In genomic region chr3:97273876-97274275, GRCm38 (mm10) we compare ENCODE assay signal across 28 mouse cellular contexts. TPM values are rescaled to one million over a fixed set of nuclear protein-coding genes. Genes with fewer than 3 reads are reported as not detected.
DNase-seq lines count a peak whose midpoint lies in the region; ATAC-seq and TF ChIP-seq lines count a peak whose summit lies in the region.
"Had no signal": no experiment of that assay in that cellular context is flagged by ENCODE, and none has a peak within 500 bp of the region (broad histone marks: within the 10 kb centered on the region; RNA-seq: fewer than 3 reads in every experiment).

No protein-coding gene starts in this region.

- WGBS in thymus, adult 2 months, result 13% methylated on average over 5 of the region's 5 CpGs
- 92% methylated on average over 5 of the region's 5 CpGs for WGBS in cerebellum, adult 2 months
- 92% methylated on average over 5 of the region's 5 CpGs for WGBS in forebrain, embryonic 16.5 days

- no peaks in the 10 kb centered on the region for H3K9me3 ChIP-seq in forebrain, embryonic 16.5 days (ENCODE audit: control insufficient read depth, low read length)
- H3K9me3 ChIP-seq: forebrain, embryonic 13.5 days; heart, embryonic 13.5 days; kidney, embryonic 15.5 days; limb, embryonic 10.5 days; limb, embryonic 15.5 days; midbrain, embryonic 10.5 days; midbrain, embryonic 15.5 days had no signal

- H3K36me3 ChIP-seq in thymus, adult 2 months (ENCODE audit: control insufficient read depth, insufficient read depth, low read length), result no peaks in the 10 kb centered on the region
- no peaks in the 10 kb centered on the region for H3K36me3 ChIP-seq in forebrain, embryonic 16.5 days (ENCODE audit: control insufficient read depth, insufficient read depth)
- H3K36me3 ChIP-seq: limb, embryonic 15.5 days; midbrain, embryonic 15.5 days had no signal

- H3K9ac ChIP-seq in forebrain, embryonic 16.5 days (replicated peaks; ENCODE audit: low read depth, low read length), result no peak overlapping the region
- H3K9ac ChIP-seq: forebrain, embryonic 13.5 days; heart, embryonic 13.5 days; hindbrain, embryonic 14.5 days; kidney, embryonic 15.5 days; limb, embryonic 15.5 days; liver, embryonic 14.5 days; lung, embryonic 14.5 days; midbrain, embryonic 15.5 days had no signal

- peak overlapping the region; percentile 31; the same call in 1 of the 2 replicates for H3K27ac ChIP-seq in thymus, adult 2 months (ENCODE audit: control insufficient read depth, insufficient read depth, low read length)
- no peak overlapping the region for H3K27ac ChIP-seq in cerebellum, adult 2 months (ENCODE audit: insufficient read depth, low read length)
- H3K27ac ChIP-seq in forebrain, embryonic 16.5 days (ENCODE audit: low read length), result no peak overlapping the region
- H3K27ac ChIP-seq: forebrain, embryonic 13.5 days; heart, adult 2 months; heart, embryonic 13.5 days; hindbrain, embryonic 14.5 days; kidney, embryonic 15.5 days; limb, embryonic 10.5 days; limb, embryonic 15.5 days; liver, embryonic 14.5 days; midbrain, embryonic 10.5 days; midbrain, embryonic 15.5 days had no signal

- no peak for TF ChIP-seq CTCF in thymus, adult 2 months (IDR thresholded peaks at IDR 0.05; ENCODE audit: borderline replicate concordance, control insufficient read depth, extremely low read depth, insufficient read depth, low read length, poor library complexity)
- no peak for TF ChIP-seq CTCF in cerebellum, adult 2 months (IDR thresholded peaks at IDR 0.05; ENCODE audit: borderline replicate concordance, insufficient read depth, low read depth, low read length)

- H3K27me3 ChIP-seq in thymus, adult 2 months (ENCODE audit: control insufficient read depth, insufficient read depth, low read length), result no peaks in the 10 kb centered on the region
- no peaks in the 10 kb centered on the region for H3K27me3 ChIP-seq in cerebellum, adult 2 months (ENCODE audit: control insufficient read depth, insufficient read depth, low read length)
- H3K27me3 ChIP-seq in forebrain, embryonic 16.5 days (replicated peaks; ENCODE audit: control insufficient read depth, insufficient read depth, low read length), result no peaks in the 10 kb centered on the region
- H3K27me3 ChIP-seq: forebrain, embryonic 13.5 days; heart, embryonic 13.5 days; kidney, embryonic 15.5 days; limb, embryonic 15.5 days; midbrain, embryonic 15.5 days had no signal

- no peak overlapping the region for H3K4me3 ChIP-seq in thymus, adult 2 months (ENCODE audit: control insufficient read depth, insufficient read depth, low read length)
- no peak overlapping the region for H3K4me3 ChIP-seq in cerebellum, adult 2 months (replicated peaks; ENCODE audit: insufficient read depth, low read depth, low read length)
- no peak overlapping the region for H3K4me3 ChIP-seq in forebrain, embryonic 16.5 days (replicated peaks; ENCODE audit: low read length)
- H3K4me3 ChIP-seq: forebrain, embryonic 13.5 days; heart, adult 2 months; heart, embryonic 13.5 days; kidney, embryonic 15.5 days; limb, embryonic 10.5 days; limb, embryonic 15.5 days; midbrain, embryonic 10.5 days; midbrain, embryonic 15.5 days had no signal

- H3K4me1 ChIP-seq in thymus, adult 2 months (replicated peaks; ENCODE audit: control insufficient read depth, insufficient read depth, low read length), result peaks cover 12% of the 10 kb centered on the region
- H3K4me1 ChIP-seq in cerebellum, adult 2 months (ENCODE audit: control insufficient read depth, insufficient read depth, low read length), result peaks cover 5% of the 10 kb centered on the region
- no peaks in the 10 kb centered on the region for H3K4me1 ChIP-seq in forebrain, embryonic 16.5 days (replicated peaks; ENCODE audit: control insufficient read depth, insufficient read depth, low read length)
- H3K4me1 ChIP-seq: limb, embryonic 15.5 days had no signal

- ATAC-seq in CD4-positive, CD25-positive, alpha-beta regulatory T cell, adult 4 months, result no peak
- no peak for ATAC-seq in forebrain, embryonic 16.5 days
- ATAC-seq: forebrain, embryonic 13.5 days; midbrain, embryonic 15.5 days had no signal

- peak; percentile 23 for DNase-seq in CD4-positive, CD25-positive, alpha-beta regulatory T cell, adult 2 months (ENCODE audit: low read depth, low spot score)
- DNase-seq in thymus, adult 2 months, result peak; percentile 18
- DNase-seq in thymus, adult 18-20 months, result no peak
- peak; percentile 32 for DNase-seq in thymus, postnatal 25 days
- no peak for DNase-seq in cerebellum, adult 2 months
- DNase-seq: adrenal gland, postnatal 10 days; cerebellum, adult 9-10 months; cerebellum, postnatal 36 days; gastrocnemius, postnatal 36 days; heart, adult 2 months; heart, postnatal 10 days; kidney, adult 18-20 months; kidney, postnatal 4 days; layer of hippocampus, postnatal 36 days; lung, embryonic 14.5 days; lung, postnatal 14 days; right cerebral cortex, postnatal 4 days had no signal

- no peak for TF ChIP-seq POLR2A in thymus, adult 2 months (IDR thresholded peaks at IDR 0.05; ENCODE audit: control insufficient read depth, extremely low read depth, insufficient read depth, low read length, poor library complexity)
- no peak for TF ChIP-seq POLR2A in cerebellum, adult 2 months (IDR thresholded peaks at IDR 0.05; ENCODE audit: borderline replicate concordance, insufficient read depth, low read length)

- no peak overlapping the region for H3K4me2 ChIP-seq in forebrain, embryonic 16.5 days (ENCODE audit: low read length)
- H3K4me2 ChIP-seq: forebrain, embryonic 13.5 days; heart, embryonic 13.5 days; hindbrain, embryonic 14.5 days; kidney, embryonic 15.5 days; limb, embryonic 15.5 days; lung, embryonic 14.5 days; midbrain, embryonic 15.5 days had no signal

RNA-seq across cellular contexts. Expression of gene Bcl9, which starts 23.8 kb away (rescaled TPM):
- polyA plus RNA-seq in CD4-positive, CD25-positive, alpha-beta regulatory T cell, adult 4 months (2017; shearing (Covaris generic)), result 1 to 10 TPM; 2.4 to 4.8 TPM
- 22.8 and 25.8 TPM in 2 replicates for polyA plus RNA-seq in thymus, adult 2 months (2012; rRNA removed)
- polyA plus RNA-seq in cerebellum, adult 2 months (2012; rRNA removed), result 22.7 and 22.9 TPM in 2 replicates
- 102 and 109 TPM in 2 replicates for polyA plus RNA-seq in forebrain, embryonic 16.5 days (2015; fragmentation: Nextera tagmentation; extraction: Ambion mirVana)

Comparison
In these comparisons a context has a peak if more than half of its experiments do, and no peak if none do; other contexts are left out.
1. DNase-seq: peak in CD4-positive, CD25-positive, alpha-beta regulatory T cell, adult 2 months (single experiment), thymus, adult 2 months (single experiment) and thymus, postnatal 25 days (single experiment); none in thymus, adult 18-20 months (0 of 2) and cerebellum, adult 2 months (0 of 2).